Comparison of ENCODE assay signal across 12 mouse cellular contexts in genomic region chr3:40483221-40483654, GRCm38 (mm10). TPM values are rescaled to one million over a fixed set of nuclear protein-coding genes. Genes with fewer than 3 reads are reported as not detected.
A peak's percentile ranks its signal among the peaks of the same experiment; 100 is the strongest.
DNase-seq lines count a peak whose midpoint lies in the region; ATAC-seq and TF ChIP-seq lines count a peak whose summit lies in the region.
"Had no signal": no experiment of that assay in that cellular context is flagged by ENCODE, and none has a peak within 500 bp of the region (broad histone marks: within the 10 kb centered on the region; RNA-seq: fewer than 3 reads in every experiment).

No protein-coding gene starts in this region.

- no peak for DNase-seq in kidney, adult 11 months
- peak; percentile 42 for DNase-seq in embryo, embryonic 11 days
- DNase-seq in ovary, postnatal 14 days (ENCODE audit: low spot score): no peak
- no peak for DNase-seq in thymus, adult 2 months
- DNase-seq: cerebellum, postnatal 14 days; liver, postnatal 0 days; spleen, adult 18-20 months had no signal

- TF ChIP-seq CTCF in thymus, adult 2 months (IDR thresholded peaks at IDR 0.05; ENCODE audit: borderline replicate concordance, control insufficient read depth, extremely low read depth, insufficient read depth, low read length, poor library complexity): no peak

- H3K9ac ChIP-seq in kidney, embryonic 16.5 days (replicated peaks; ENCODE audit: low read length): no peak overlapping the region
- H3K9ac ChIP-seq in embryonic facial prominence, embryonic 13.5 days: no peak overlapping the region
- no peak overlapping the region for H3K9ac ChIP-seq in limb, embryonic 13.5 days
- H3K9ac ChIP-seq: forebrain, embryonic 15.5 days; liver, postnatal 0 days; midbrain, embryonic 15.5 days had no signal

- no peak for TF ChIP-seq POLR2A in thymus, adult 2 months (IDR thresholded peaks at IDR 0.05; ENCODE audit: control insufficient read depth, extremely low read depth, insufficient read depth, low read length, poor library complexity)

- H3K4me3 ChIP-seq in kidney, embryonic 16.5 days (ENCODE audit: low read length): peak overlapping the region; percentile 29
- no peak overlapping the region for H3K4me3 ChIP-seq in embryonic facial prominence, embryonic 13.5 days
- peak overlapping the region; percentile 25 for H3K4me3 ChIP-seq in limb, embryonic 13.5 days
- no peak overlapping the region for H3K4me3 ChIP-seq in thymus, adult 2 months (ENCODE audit: control insufficient read depth, insufficient read depth, low read length)
- H3K4me3 ChIP-seq: forebrain, embryonic 15.5 days; midbrain, embryonic 15.5 days had no signal

- peak overlapping the region; percentile 46 for H3K4me2 ChIP-seq in kidney, embryonic 16.5 days (replicated peaks; ENCODE audit: low read depth, low read length)
- H3K4me2 ChIP-seq in embryonic facial prominence, embryonic 13.5 days: peak overlapping the region; percentile 41
- H3K4me2 ChIP-seq in limb, embryonic 13.5 days (replicated peaks): peak overlapping the region; percentile 54
- H3K4me2 ChIP-seq: forebrain, embryonic 15.5 days; midbrain, embryonic 15.5 days had no signal

- WGBS in kidney, embryonic 16.5 days: 19% methylated on average over 10 of the region's 10 CpGs
- WGBS in embryonic facial prominence, embryonic 13.5 days: 36% methylated on average over 10 of the region's 10 CpGs
- 7% methylated on average over 10 of the region's 10 CpGs for WGBS in limb, embryonic 13.5 days
- WGBS in thymus, adult 2 months: 56% methylated on average over 10 of the region's 10 CpGs

- no peak overlapping the region for H3K27ac ChIP-seq in kidney, embryonic 16.5 days (ENCODE audit: low read length)
- peak overlapping the region; percentile 80 for H3K27ac ChIP-seq in embryonic facial prominence, embryonic 13.5 days
- H3K27ac ChIP-seq in limb, embryonic 13.5 days: peak overlapping the region; percentile 78
- no peak overlapping the region for H3K27ac ChIP-seq in thymus, adult 2 months (ENCODE audit: control insufficient read depth, insufficient read depth, low read length)
- H3K27ac ChIP-seq: forebrain, embryonic 15.5 days; midbrain, embryonic 15.5 days had no signal

- H3K27me3 ChIP-seq in kidney, embryonic 16.5 days (ENCODE audit: insufficient read depth, low read length): no peaks in the 10 kb centered on the region
- no peaks in the 10 kb centered on the region for H3K27me3 ChIP-seq in embryonic facial prominence, embryonic 13.5 days
- no peaks in the 10 kb centered on the region for H3K27me3 ChIP-seq in limb, embryonic 13.5 days
- H3K27me3 ChIP-seq in thymus, adult 2 months (ENCODE audit: control insufficient read depth, insufficient read depth, low read length): no peaks in the 10 kb centered on the region
- H3K27me3 ChIP-seq: forebrain, embryonic 15.5 days; midbrain, embryonic 15.5 days had no signal

- 0 out of 2 replicates have a peak, but pooled peaks cover 6% of the 10 kb centered on the region for H3K4me1 ChIP-seq in kidney, embryonic 16.5 days (ENCODE audit: insufficient read depth, low read length)
- H3K4me1 ChIP-seq in embryonic facial prominence, embryonic 13.5 days: peaks cover 32% of the 10 kb centered on the region
- H3K4me1 ChIP-seq in limb, embryonic 13.5 days: peaks cover 41% of the 10 kb centered on the region
- H3K4me1 ChIP-seq in thymus, adult 2 months (replicated peaks; ENCODE audit: control insufficient read depth, insufficient read depth, low read length): no peaks in the 10 kb centered on the region
- H3K4me1 ChIP-seq: forebrain, embryonic 15.5 days; midbrain, embryonic 15.5 days had no signal

- H3K36me3 ChIP-seq in kidney, embryonic 16.5 days (ENCODE audit: insufficient read depth, low read length): no peaks in the 10 kb centered on the region
- no peaks in the 10 kb centered on the region for H3K36me3 ChIP-seq in embryonic facial prominence, embryonic 13.5 days
- H3K36me3 ChIP-seq in limb, embryonic 13.5 days: no peaks in the 10 kb centered on the region
- no peaks in the 10 kb centered on the region for H3K36me3 ChIP-seq in thymus, adult 2 months (ENCODE audit: control insufficient read depth, insufficient read depth, low read length)
- H3K36me3 ChIP-seq: forebrain, embryonic 15.5 days; midbrain, embryonic 15.5 days had no signal

- 0 out of 2 replicates have a peak, but pooled peaks cover 4% of the 10 kb centered on the region for H3K9me3 ChIP-seq in kidney, embryonic 16.5 days (ENCODE audit: low read length)
- H3K9me3 ChIP-seq in embryonic facial prominence, embryonic 13.5 days: no peaks in the 10 kb centered on the region
- no peaks in the 10 kb centered on the region for H3K9me3 ChIP-seq in limb, embryonic 13.5 days
- H3K9me3 ChIP-seq: forebrain, embryonic 15.5 days; midbrain, embryonic 15.5 days had no signal

- ATAC-seq in kidney, embryonic 16.5 days (ENCODE audit: low FRiP score, low TSS enrichment): no peak
- ATAC-seq in embryonic facial prominence, embryonic 13.5 days (ENCODE audit: insufficient number of reproducible peaks, insufficient read depth, low FRiP score, low TSS enrichment, low read depth): no peak
- 0 out of 2 replicates have a peak, but pooled peaks have one; percentile 44 for ATAC-seq in limb, embryonic 13.5 days (ENCODE audit: low FRiP score, low read depth)
- ATAC-seq: forebrain, embryonic 15.5 days; liver, postnatal 0 days; midbrain, embryonic 15.5 days had no signal

RNA-seq across cellular contexts. Expression of gene Intu, which starts 47.8 kb away (rescaled TPM):
- polyA plus RNA-seq in kidney, embryonic 16.5 days (2015; fragmentation: Nextera tagmentation; extraction: Ambion mirVana): 3.1 and 3.5 TPM in 2 replicates
- 3.7 and 3.9 TPM in 2 replicates for polyA plus RNA-seq in embryonic facial prominence, embryonic 13.5 days (2015; fragmentation: Nextera tagmentation; extraction: Ambion mirVana)
- 3.0 and 3.3 TPM in 2 replicates for polyA plus RNA-seq in limb, embryonic 13.5 days (2015; fragmentation: Nextera tagmentation; extraction: Ambion mirVana)
- 2.1 TPM in 2 replicates for polyA plus RNA-seq in thymus, adult 2 months (2012; rRNA removed)

Comparison
In these comparisons a context has a peak if more than half of its experiments do, and no peak if none do; other contexts are left out.
1. H3K27ac ChIP-seq: peak in embryonic facial prominence, embryonic 13.5 days (single experiment) and limb, embryonic 13.5 days (single experiment); none in kidney, embryonic 16.5 days (single experiment) and thymus, adult 2 months (single experiment).
2. H3K4me3 ChIP-seq: peak in kidney, embryonic 16.5 days (single experiment) and limb, embryonic 13.5 days (single experiment); none in embryonic facial prominence, embryonic 13.5 days (single experiment) and thymus, adult 2 months (single experiment).
3. Peak in every context shown above with its lines, with median percentiles within 50 percentile points of each other: H3K4me2 ChIP-seq.